Mouse (Mus musculus): ENCODE results near the gene F2r. TPM values are rescaled to one million over a fixed set of nuclear protein-coding genes. Genes with fewer than 3 reads are reported as not detected.

F2r gene
- polyA plus RNA-seq, 1 experiment, result 1.1 TPM

DNA sequence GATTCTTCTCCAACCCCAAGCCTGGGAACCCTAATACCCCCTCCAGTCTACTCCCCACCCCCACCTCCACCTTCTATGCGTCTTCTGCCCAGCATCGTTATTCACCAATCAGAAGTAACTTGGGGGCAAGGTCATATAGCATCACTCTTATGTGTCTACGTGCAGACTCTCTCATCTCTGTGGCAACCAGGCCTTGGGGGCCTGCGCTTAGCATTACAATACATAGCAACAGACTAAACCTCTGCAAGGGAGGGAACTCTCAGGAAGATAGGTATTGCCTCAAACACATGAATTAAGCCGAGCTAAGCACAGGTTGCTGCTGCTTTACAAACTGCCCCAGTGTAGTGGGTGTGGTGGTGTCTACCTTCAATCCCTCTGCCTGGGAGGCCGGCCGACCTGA lies 21.6 kb downstream of the F2r start:
- no peaks in the 10 kb centered on the region for H3K27me3 ChIP-seq (ENCODE audit: control insufficient read depth, insufficient read depth, low read length)
- no peaks in the 10 kb centered on the region for H3K36me3 ChIP-seq (ENCODE audit: control insufficient read depth, insufficient read depth, low read length)
- H3K4me3 ChIP-seq (ENCODE audit: control insufficient read depth, low read depth, low read length), result no peak overlapping the region
- H3K4me1 ChIP-seq (ENCODE audit: control insufficient read depth, insufficient read depth, low read length), result no peaks in the 10 kb centered on the region
- H3K27ac ChIP-seq (ENCODE audit: control insufficient read depth, insufficient read depth, low read depth, low read length), result no peak overlapping the region
- TF ChIP-seq CTCF (IDR thresholded peaks at IDR 0.05; ENCODE audit: control insufficient read depth, insufficient read depth, insufficient replicate concordance, low read depth, low read length) (no peak), POLR2A (IDR thresholded peaks at IDR 0.05; ENCODE audit: control insufficient read depth, low read depth, low read length) (no peak)

DNA sequence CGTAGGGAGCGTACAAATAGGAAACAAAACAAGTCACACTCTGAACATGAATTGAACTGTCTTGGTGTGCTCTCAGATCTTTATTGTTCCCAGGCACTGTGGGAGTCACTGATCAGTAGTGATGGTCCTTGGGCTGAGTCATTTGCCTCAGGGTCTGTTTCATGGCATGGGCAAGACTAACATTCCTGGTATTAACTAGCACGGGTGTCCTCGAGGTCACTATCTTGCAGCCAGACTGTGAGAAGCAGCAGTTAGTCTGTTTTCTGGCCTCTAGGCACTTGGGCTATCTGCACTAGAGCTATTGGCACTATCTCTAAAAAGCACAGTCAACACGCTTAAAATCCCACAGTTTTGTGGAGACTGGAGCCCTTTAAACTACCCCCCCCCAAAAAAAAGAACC lies 22.4 kb downstream of the F2r start:
- Histone ChIP-seq H3K4me1 (ENCODE audit: control insufficient read depth, insufficient read depth, low read length) (no peaks in the 10 kb centered on the region), H3K4me3 (ENCODE audit: control insufficient read depth, low read depth, low read length) (no peak overlapping the region), H3K27me3 (ENCODE audit: control insufficient read depth, insufficient read depth, low read length) (no peaks in the 10 kb centered on the region), H3K36me3 (ENCODE audit: control insufficient read depth, insufficient read depth, low read length) (no peaks in the 10 kb centered on the region), H3K27ac (ENCODE audit: control insufficient read depth, insufficient read depth, low read depth, low read length) (no peak overlapping the region)
- TF ChIP-seq POLR2A (IDR thresholded peaks at IDR 0.05; ENCODE audit: control insufficient read depth, low read depth, low read length) (no peak), CTCF (IDR thresholded peaks at IDR 0.05; ENCODE audit: control insufficient read depth, insufficient read depth, insufficient replicate concordance, low read depth, low read length) (no peak)

DNA sequence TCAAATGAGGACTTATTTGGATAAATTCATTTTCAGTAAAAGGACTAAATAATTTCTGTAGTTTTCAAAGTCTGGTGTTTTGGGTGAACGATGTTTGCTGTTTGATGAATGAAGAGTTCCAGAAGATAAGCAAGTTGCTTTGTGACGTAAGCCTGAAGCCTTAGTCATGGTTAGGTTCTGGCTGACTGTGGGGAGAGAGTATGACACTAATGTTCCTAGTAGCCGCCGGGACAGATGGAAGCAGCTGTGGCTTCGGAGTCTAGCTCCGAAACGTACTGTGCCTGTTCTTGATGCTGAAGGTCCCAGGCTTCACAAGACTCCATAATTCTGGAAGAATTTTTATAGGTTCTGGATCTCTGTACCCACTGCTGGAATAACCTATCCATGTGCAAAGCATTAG lies 22.9 kb downstream of the F2r start:
- Histone ChIP-seq H3K4me3 (ENCODE audit: control insufficient read depth, low read depth, low read length) (no peak overlapping the region), H3K36me3 (ENCODE audit: control insufficient read depth, insufficient read depth, low read length) (no peaks in the 10 kb centered on the region), H3K27me3 (ENCODE audit: control insufficient read depth, insufficient read depth, low read length) (no peaks in the 10 kb centered on the region), H3K27ac (ENCODE audit: control insufficient read depth, insufficient read depth, low read depth, low read length) (no peak overlapping the region), H3K4me1 (ENCODE audit: control insufficient read depth, insufficient read depth, low read length) (no peaks in the 10 kb centered on the region)
- TF ChIP-seq CTCF (IDR thresholded peaks at IDR 0.05; ENCODE audit: control insufficient read depth, insufficient read depth, insufficient replicate concordance, low read depth, low read length) (no peak), POLR2A (IDR thresholded peaks at IDR 0.05; ENCODE audit: control insufficient read depth, low read depth, low read length) (no peak)

GRCm38 (mm10) chr13:95592860-95593259 lies 25.4 kb downstream of the F2r start:
- H3K4me3 ChIP-seq (ENCODE audit: control insufficient read depth, low read depth, low read length), result no peak overlapping the region
- H3K27me3 ChIP-seq (ENCODE audit: control insufficient read depth, insufficient read depth, low read length), result no peaks in the 10 kb centered on the region
- TF ChIP-seq POLR2A (IDR thresholded peaks at IDR 0.05; ENCODE audit: control insufficient read depth, low read depth, low read length) (no peak), CTCF (IDR thresholded peaks at IDR 0.05; ENCODE audit: control insufficient read depth, insufficient read depth, insufficient replicate concordance, low read depth, low read length) (no peak)
- H3K27ac ChIP-seq (ENCODE audit: control insufficient read depth, insufficient read depth, low read depth, low read length), result no peak overlapping the region
- no peaks in the 10 kb centered on the region for H3K36me3 ChIP-seq (ENCODE audit: control insufficient read depth, insufficient read depth, low read length)
- H3K4me1 ChIP-seq (ENCODE audit: control insufficient read depth, insufficient read depth, low read length), result no peaks in the 10 kb centered on the region

GRCm38 (mm10) chr13:95591606-95592005 lies 26.7 kb downstream of the F2r start:
- Histone ChIP-seq H3K4me1 (ENCODE audit: control insufficient read depth, insufficient read depth, low read length) (no peaks in the 10 kb centered on the region), H3K27ac (ENCODE audit: control insufficient read depth, insufficient read depth, low read depth, low read length) (no peak overlapping the region), H3K4me3 (ENCODE audit: control insufficient read depth, low read depth, low read length) (no peak overlapping the region), H3K27me3 (ENCODE audit: control insufficient read depth, insufficient read depth, low read length) (no peaks in the 10 kb centered on the region), H3K36me3 (ENCODE audit: control insufficient read depth, insufficient read depth, low read length) (no peaks in the 10 kb centered on the region)
- no peak for TF ChIP-seq POLR2A (IDR thresholded peaks at IDR 0.05; ENCODE audit: control insufficient read depth, low read depth, low read length)

- Histone ChIP-seq H3K4me3 (ENCODE audit: control insufficient read depth, low read depth, low read length) (no peak overlapping the region), H3K27ac (ENCODE audit: control insufficient read depth, insufficient read depth, low read depth, low read length) (no peak overlapping the region), H3K36me3 (ENCODE audit: control insufficient read depth, insufficient read depth, low read length) (no peaks in the 10 kb centered on the region), H3K4me1 (ENCODE audit: control insufficient read depth, insufficient read depth, low read length) (peaks cover 11% of the 10 kb centered on the region), H3K27me3 (ENCODE audit: control insufficient read depth, insufficient read depth, low read length) (no peaks in the 10 kb centered on the region)
- no peak for TF ChIP-seq POLR2A (IDR thresholded peaks at IDR 0.05; ENCODE audit: control insufficient read depth, low read depth, low read length)
- no peak for TF ChIP-seq CTCF (IDR thresholded peaks at IDR 0.05; ENCODE audit: control insufficient read depth, insufficient read depth, insufficient replicate concordance, low read depth, low read length)
Measured at GRCm38 (mm10) chr13:95587628-95588027, 30.7 kb downstream of the F2r start.

GRCm38 (mm10) chr13:95584898-95585297 lies 33.4 kb downstream of the F2r start:
- no peaks in the 10 kb centered on the region for H3K36me3 ChIP-seq (ENCODE audit: control insufficient read depth, insufficient read depth, low read length)
- no peak overlapping the region for H3K4me3 ChIP-seq (ENCODE audit: control insufficient read depth, low read depth, low read length)
- H3K27ac ChIP-seq (ENCODE audit: control insufficient read depth, insufficient read depth, low read depth, low read length), result no peak overlapping the region
- peaks cover 11% of the 10 kb centered on the region for H3K4me1 ChIP-seq (ENCODE audit: control insufficient read depth, insufficient read depth, low read length)
- TF ChIP-seq CTCF (IDR thresholded peaks at IDR 0.05; ENCODE audit: control insufficient read depth, insufficient read depth, insufficient replicate concordance, low read depth, low read length) (no peak), POLR2A (IDR thresholded peaks at IDR 0.05; ENCODE audit: control insufficient read depth, low read depth, low read length) (no peak)
- no peaks in the 10 kb centered on the region for H3K27me3 ChIP-seq (ENCODE audit: control insufficient read depth, insufficient read depth, low read length)
